ENCODE assay signal across 30 mouse cellular contexts in the genomic region with DNA sequence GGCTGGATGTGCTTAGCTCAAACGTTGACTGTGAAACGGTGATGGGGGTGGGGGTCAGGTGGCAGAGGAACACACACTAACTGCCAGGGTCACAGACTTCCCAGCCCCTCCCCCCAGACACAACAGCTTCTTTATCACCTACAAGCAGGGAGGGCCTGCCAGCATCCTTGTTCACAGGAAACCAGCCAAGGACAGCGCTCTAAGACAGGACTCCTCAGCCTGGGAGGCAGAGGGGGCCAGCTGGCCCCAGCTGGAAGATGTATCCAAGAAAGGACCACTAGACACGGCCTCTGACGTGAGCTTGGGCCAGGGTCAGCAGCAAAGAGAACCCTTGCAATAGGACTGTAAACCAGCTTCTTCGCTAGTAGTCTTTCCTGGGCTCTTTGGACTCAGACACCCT.
DNase-seq lines count a peak whose midpoint lies in the region; ATAC-seq and TF ChIP-seq lines count a peak whose summit lies in the region.
"Had no signal": no experiment of that assay in that cellular context is flagged by ENCODE, and none has a peak within 500 bp of the region (broad histone marks: within the 10 kb centered on the region; RNA-seq: fewer than 3 reads in every experiment).

No protein-coding gene starts in this region.

- H3K9me3 ChIP-seq in heart, embryonic 12.5 days (replicated peaks) = no peaks in the 10 kb centered on the region
- no peaks in the 10 kb centered on the region for H3K9me3 ChIP-seq in kidney, embryonic 14.5 days (ENCODE audit: control insufficient read depth, low read length)
- no peaks in the 10 kb centered on the region for H3K9me3 ChIP-seq in lung, postnatal 0 days (ENCODE audit: low read length)
- H3K9me3 ChIP-seq: embryonic facial prominence, embryonic 10.5 days; embryonic facial prominence, embryonic 15.5 days; forebrain, embryonic 13.5 days; hindbrain, embryonic 12.5 days; midbrain, embryonic 12.5 days; neural tube, embryonic 13.5 days had no signal

- no peak overlapping the region for H3K27ac ChIP-seq in heart, embryonic 12.5 days (ENCODE audit: poor library complexity, severe bottlenecking)
- H3K27ac ChIP-seq in kidney, embryonic 14.5 days (ENCODE audit: low read depth, low read length) = no peak overlapping the region
- no peak overlapping the region for H3K27ac ChIP-seq in lung, postnatal 0 days (ENCODE audit: low read length)
- H3K27ac ChIP-seq: embryonic facial prominence, embryonic 10.5 days; embryonic facial prominence, embryonic 15.5 days; forebrain, embryonic 13.5 days; hindbrain, embryonic 12.5 days; hindbrain, postnatal 0 days; liver, embryonic 14.5 days; midbrain, embryonic 12.5 days had no signal

- peaks cover 10% of the 10 kb centered on the region for H3K4me1 ChIP-seq in heart, embryonic 12.5 days (replicated peaks)
- H3K4me1 ChIP-seq in kidney, embryonic 14.5 days (ENCODE audit: control insufficient read depth, insufficient read depth, low read length) = peaks cover 14% of the 10 kb centered on the region; the same call in 1 of the 2 replicates
- no peaks in the 10 kb centered on the region for H3K4me1 ChIP-seq in lung, postnatal 0 days (ENCODE audit: insufficient read depth, low read depth, low read length)
- H3K4me1 ChIP-seq: megakaryocyte, embryonic 14.5 days had no signal

- no peaks in the 10 kb centered on the region for H3K36me3 ChIP-seq in heart, embryonic 12.5 days
- H3K36me3 ChIP-seq in kidney, embryonic 14.5 days (ENCODE audit: control insufficient read depth, insufficient read depth, low read length) = no peaks in the 10 kb centered on the region
- H3K36me3 ChIP-seq in lung, postnatal 0 days (ENCODE audit: insufficient read depth, low read length) = no peaks in the 10 kb centered on the region
- H3K36me3 ChIP-seq: hindbrain, embryonic 12.5 days; neural tube, embryonic 13.5 days had no signal

- no peak overlapping the region for H3K4me3 ChIP-seq in heart, embryonic 12.5 days
- H3K4me3 ChIP-seq in kidney, embryonic 14.5 days (ENCODE audit: low read length) = no peak overlapping the region
- H3K4me3 ChIP-seq in lung, postnatal 0 days (ENCODE audit: low read depth, low read length) = no peak overlapping the region
- H3K4me3 ChIP-seq: embryonic facial prominence, embryonic 10.5 days; embryonic facial prominence, embryonic 15.5 days; forebrain, embryonic 13.5 days; hindbrain, embryonic 12.5 days; megakaryocyte, embryonic 14.5 days; midbrain, embryonic 12.5 days; myocyte; neural tube, embryonic 13.5 days had no signal

- WGBS in heart, embryonic 12.5 days = 63% methylated on average over 6 of the region's 6 CpGs
- WGBS in kidney, embryonic 14.5 days = 42% methylated on average over 6 of the region's 6 CpGs
- WGBS in lung, postnatal 0 days = 47% methylated on average over 6 of the region's 6 CpGs

- H3K27me3 ChIP-seq in heart, embryonic 12.5 days (replicated peaks) = no peaks in the 10 kb centered on the region
- H3K27me3 ChIP-seq in kidney, embryonic 14.5 days (ENCODE audit: control insufficient read depth, insufficient read depth, low read length) = no peaks in the 10 kb centered on the region
- no peaks in the 10 kb centered on the region for H3K27me3 ChIP-seq in lung, postnatal 0 days (replicated peaks; ENCODE audit: insufficient read depth, low read length)
- H3K27me3 ChIP-seq: CH12.LX; embryonic facial prominence, embryonic 15.5 days; forebrain, embryonic 13.5 days; hindbrain, embryonic 12.5 days; megakaryocyte, embryonic 14.5 days; midbrain, embryonic 12.5 days had no signal

- peak; percentile 90 for DNase-seq in heart, adult 11 months
- DNase-seq in kidney, postnatal 10 days = peak; percentile 65
- DNase-seq in lung, postnatal 0 days (ENCODE audit: low spot score) = no peak
- no peak for DNase-seq in lung, adult 18-20 months
- DNase-seq in lung, postnatal 14 days = peak; percentile 25
- DNase-seq in right cerebral cortex, adult 2 months (ENCODE audit: low spot score in 2 of 2) = no peak
- DNase-seq: adrenal gland, adult 8-10 months; cerebellum, adult 2 months; cerebellum, postnatal 25 days; gastrocnemius, postnatal 10 days; kidney, adult 9 months; kidney, postnatal 36 days; liver; thymus, postnatal 14 days had no signal

- no peak for TF ChIP-seq CTCF in lung, postnatal 0 days (IDR thresholded peaks at IDR 0.05)

- ATAC-seq in heart, embryonic 12.5 days (ENCODE audit: insufficient number of reproducible peaks, low FRiP score) = no peak
- no peak for ATAC-seq in kidney, embryonic 14.5 days (ENCODE audit: low FRiP score, low TSS enrichment)
- ATAC-seq in lung, postnatal 0 days = peak; percentile 23; the same call in 1 of the 2 replicates
- ATAC-seq: activated CD4-positive, CD25-positive, alpha-beta regulatory T cell, adult 4 months; forebrain, embryonic 13.5 days; hindbrain, postnatal 0 days; intestine, postnatal 0 days had no signal

- no peak for TF ChIP-seq EP300 in lung, postnatal 0 days (IDR thresholded peaks at IDR 0.05)

- H3K9ac ChIP-seq in heart, embryonic 12.5 days = no peak overlapping the region
- H3K9ac ChIP-seq in kidney, embryonic 14.5 days (ENCODE audit: low read depth, low read length) = no peak overlapping the region
- no peak overlapping the region for H3K9ac ChIP-seq in lung, postnatal 0 days (replicated peaks; ENCODE audit: low read depth)
- H3K9ac ChIP-seq: embryonic facial prominence, embryonic 15.5 days; forebrain, embryonic 13.5 days; hindbrain, embryonic 12.5 days; liver, embryonic 14.5 days; midbrain, embryonic 12.5 days; neural tube, embryonic 13.5 days had no signal

- no peak overlapping the region for H3K4me2 ChIP-seq in heart, embryonic 12.5 days
- no peak overlapping the region for H3K4me2 ChIP-seq in kidney, embryonic 14.5 days (replicated peaks; ENCODE audit: low read depth, low read length)
- H3K4me2 ChIP-seq in lung, postnatal 0 days (replicated peaks; ENCODE audit: low read depth, low read length) = no peak overlapping the region
- H3K4me2 ChIP-seq: embryonic facial prominence, embryonic 15.5 days; forebrain, embryonic 13.5 days; heart, embryonic 11.5 days; hindbrain, embryonic 12.5 days; midbrain, embryonic 12.5 days; neural tube, embryonic 13.5 days had no signal

Comparison
In these comparisons a context has a peak if more than half of its experiments do, and no peak if none do; other contexts are left out.
1. DNase-seq: peak in heart, adult 11 months (single experiment), kidney, postnatal 10 days (single experiment) and lung, postnatal 14 days (single experiment); none in lung, postnatal 0 days (single experiment), lung, adult 18-20 months (0 of 2) and right cerebral cortex, adult 2 months (0 of 2).